Mouse (Mus musculus) heart, postnatal 0 days (tissue): ENCODE results near the gene Cops9. TPM values are rescaled to one million over a fixed set of nuclear protein-coding genes. Genes with fewer than 3 reads are reported as not detected.

ENCODE experiments used
- ATAC-seq: fragments of 200-750 bp; cut with Nextera tagmentation; 2 replicates; pipeline ENCODE4 v1.8.0; 2017; ENCODE audit warnings: low read depth, moderate number of reproducible peaks, moderate library complexity; ENCODE audit not compliant: insufficient read depth
- DNase-seq: peaks from one replicate; pipeline ENCODE4 v3.0.0-alpha.2; 2016; ENCODE audit warnings: low spot score
- H3K27ac ChIP-seq: fragments of 300-500 bp; sonication (generic); 2 replicates; pipeline ENCODE4 v1.5.1; 2014; ENCODE audit warnings: low read depth, mild to moderate bottlenecking
- H3K27me3 ChIP-seq: fragments of 300-500 bp; sonication (generic); 2 replicates; pipeline ENCODE4 v1.6.1; 2014; ENCODE audit warnings: low read length, mixed read lengths; ENCODE audit not compliant: control insufficient read depth, insufficient read depth
- H3K36me3 ChIP-seq: fragments of 300-500 bp; sonication (generic); replicated peaks from 2 replicates; pipeline ENCODE4 v1.6.1; 2014; ENCODE audit warnings: low read length, mixed read lengths; ENCODE audit not compliant: control insufficient read depth, insufficient read depth
- H3K4me1 ChIP-seq: fragments of 300-500 bp; sonication (generic); 2 replicates; pipeline ENCODE4 v1.6.1; 2014; ENCODE audit warnings: antibody characterized with exemption; ENCODE audit not compliant: control insufficient read depth, insufficient read depth
- H3K4me2 ChIP-seq: fragments of 300-500 bp; sonication (generic); 2 replicates; pipeline ENCODE4 v1.6.1; 2014; ENCODE audit warnings: low read depth, mild to moderate bottlenecking, low read length, moderate library complexity
- H3K4me3 ChIP-seq: fragments of 300-500 bp; sonication (generic); 2 replicates; pipeline ENCODE4 v1.5.1; 2014; ENCODE audit warnings: low read depth, low read length
- H3K9ac ChIP-seq: fragments of 300-500 bp; sonication (generic); replicated peaks from 2 replicates; pipeline ENCODE4 v1.6.1; 2014; ENCODE audit warnings: low read depth, low read length, mixed read lengths
- H3K9me3 ChIP-seq: fragments of 300-500 bp; sonication (generic); replicated peaks from 2 replicates; pipeline ENCODE4 v1.6.1; 2016; ENCODE audit warnings: low read length; ENCODE audit not compliant: control insufficient read depth
- CTCF ChIP-seq: IDR thresholded peaks from 2 replicates; pipeline ENCODE4 v1.5.1; 2016; ENCODE audit warnings: antibody characterized with exemption, control low read depth, low read depth
- EP300 ChIP-seq: IDR thresholded peaks from 2 replicates; pipeline ENCODE4 v1.6.1; 2016; ENCODE audit warnings: antibody characterized with exemption, low read depth
- WGBS: fragments of 180-500 bp; shearing (Covaris S2); extraction: QIAGEN DNeasy Blood & Tissue Kit; methylation state at CpG from one replicate; pipeline ENCODE4 v1.1.7; 2014; 5-methylcytosine and 5-hydroxymethylcytosine counted together
- polyA plus RNA-seq: library from polyadenylated mRNA; unstranded; fragments of >200 nt; fragmentation: Nextera tagmentation; extraction: Ambion mirVana; gene quantifications from 2 replicates; pipeline ENCODE4 v1.2.1, GENCODE M21; 2015
- total RNA-seq: library from RNA; depleted of rRNA; stranded (reverse); fragments of >200 nt; gene quantifications from 2 replicates; pipeline ENCODE4 v1.2.3, GENCODE M21; 2014; ENCODE audit warnings: low replicate concordance

Gene Cops9
- total and polyA plus RNA-seq, 2 experiments from 2014 or later, result 187 to 507 TPM

GRCm38 (mm10) chr1:92669430-92669829 is 27.6 kb upstream of the Cops9 start:
- no peak for TF ChIP-seq CTCF
- no peak overlapping the region for H3K4me2 ChIP-seq
- 80% methylated on average over 3 of the region's 3 CpGs for WGBS
- H3K4me1 ChIP-seq, result no peaks in the 10 kb centered on the region
- no peak overlapping the region for H3K9ac ChIP-seq
- no peak for DNase-seq
- no peak for ATAC-seq
- no peak overlapping the region for H3K4me3 ChIP-seq
- no peaks in the 10 kb centered on the region for H3K36me3 ChIP-seq
- no peaks in the 10 kb centered on the region for H3K27me3 ChIP-seq
- H3K9me3 ChIP-seq, result no peaks in the 10 kb centered on the region
- no peak overlapping the region for H3K27ac ChIP-seq

GRCm38 (mm10) chr1:92667106-92667505 is 25.3 kb upstream of the Cops9 start:
- Histone ChIP-seq H3K9ac (no peak overlapping the region), H3K36me3 (no peaks in the 10 kb centered on the region), H3K27ac (no peak overlapping the region), H3K4me2 (no peak overlapping the region), H3K27me3 (0 out of 2 replicates have a peak, but pooled peaks cover 4% of the 10 kb centered on the region), H3K4me3 (no peak overlapping the region), H3K4me1 (no peaks in the 10 kb centered on the region), H3K9me3 (no peaks in the 10 kb centered on the region)
- no peak for ATAC-seq
- no peak for DNase-seq
- 49% methylated on average over 6 of the region's 6 CpGs for WGBS
- TF ChIP-seq CTCF, result no peak
- no peak for TF ChIP-seq EP300

- H3K36me3 ChIP-seq, result no peaks in the 10 kb centered on the region
- ATAC-seq (no peak), DNase-seq (no peak)
- 0 out of 2 replicates have a peak, but pooled peaks cover 4% of the 10 kb centered on the region for H3K27me3 ChIP-seq
- no peak overlapping the region for H3K27ac ChIP-seq
- H3K4me3 ChIP-seq, result no peak overlapping the region
- 39% methylated on average over 5 of the region's 5 CpGs for WGBS
- TF ChIP-seq EP300 (no peak), CTCF (no peak)
- no peaks in the 10 kb centered on the region for H3K4me1 ChIP-seq
- no peaks in the 10 kb centered on the region for H3K9me3 ChIP-seq
- no peak overlapping the region for H3K4me2 ChIP-seq
- H3K9ac ChIP-seq, result no peak overlapping the region
Observed at GRCm38 (mm10) chr1:92659392-92659791, 17.6 kb upstream of the Cops9 start.

GRCm38 (mm10) chr1:92657025-92657820 is 15.4 kb upstream of the Cops9 start:
- Histone ChIP-seq H3K9ac (no peak overlapping the region), H3K27ac (no peak overlapping the region), H3K4me1 (no peaks in the 10 kb centered on the region), H3K36me3 (no peaks in the 10 kb centered on the region), H3K4me2 (no peak overlapping the region), H3K4me3 (no peak overlapping the region), H3K27me3 (no peaks in the 10 kb centered on the region), H3K9me3 (no peaks in the 10 kb centered on the region)
- TF ChIP-seq EP300 (no peak), CTCF (no peak)
- WGBS, result 68% methylated on average over 11 of the region's 11 CpGs
- no peak for ATAC-seq
- no peak for DNase-seq

GRCm38 (mm10) chr1:92654676-92655075 is 12.9 kb upstream of the Cops9 start:
- Histone ChIP-seq H3K9ac (no peak overlapping the region), H3K9me3 (no peaks in the 10 kb centered on the region), H3K27ac (no peak overlapping the region), H3K27me3 (no peaks in the 10 kb centered on the region), H3K4me3 (no peak overlapping the region), H3K4me1 (no peaks in the 10 kb centered on the region), H3K36me3 (no peaks in the 10 kb centered on the region), H3K4me2 (no peak overlapping the region)
- 42% methylated on average over 2 of the region's 2 CpGs for WGBS
- no peak for ATAC-seq
- TF ChIP-seq CTCF, result no peak
- TF ChIP-seq EP300, result no peak
- no peak for DNase-seq

- no peaks in the 10 kb centered on the region for H3K36me3 ChIP-seq
- no peaks in the 10 kb centered on the region for H3K9me3 ChIP-seq
- no peak overlapping the region for H3K4me3 ChIP-seq
- ATAC-seq, result no peak
- no peaks in the 10 kb centered on the region for H3K4me1 ChIP-seq
- DNase-seq, result no peak
- H3K27ac ChIP-seq, result no peak overlapping the region
- H3K4me2 ChIP-seq, result no peak overlapping the region
- TF ChIP-seq EP300, result no peak
- TF ChIP-seq CTCF, result no peak
- WGBS, result 82% methylated on average over 3 of the region's 3 CpGs
- H3K27me3 ChIP-seq, result no peaks in the 10 kb centered on the region
- H3K9ac ChIP-seq, result no peak overlapping the region
Observed at GRCm38 (mm10) chr1:92653179-92653578, 11.4 kb upstream of the Cops9 start.
